Mouse (Mus musculus): ENCODE measurements around the gene Usp47.
"Not testable (repeated sequence)": the region's sequence is repeated elsewhere in the genome, so short reads cannot be mapped to it uniquely, and the experiment has no call there.

GRCm38 (mm10) chr7:112094923-112095322, 71.6 kb downstream of the Usp47 start:
- TF ChIP-seq CTCF (IDR thresholded peaks at IDR 0.05 in 2 of 3, conservative IDR thresholded peaks at IDR 0.05 in 1 of 3; ENCODE audit: control insufficient read depth in 1 of 3, insufficient read depth in 1 of 3, low read depth in 2 of 3, low read length in 3 of 3, poor library complexity in 1 of 3, severe bottlenecking in 1 of 3); HCFC1 (IDR thresholded peaks at IDR 0.05; ENCODE audit: low read depth, low read length); NRF1 (IDR thresholded peaks at IDR 0.05; ENCODE audit: insufficient read depth, low read depth, low read length, poor library complexity, severe bottlenecking); POLR2AphosphoS2 (IDR thresholded peaks at IDR 0.05; ENCODE audit: low read length); MEF2A (IDR thresholded peaks at IDR 0.05; ENCODE audit: extremely low read depth, insufficient replicate concordance, low read depth, low read length, poor library complexity, severe bottlenecking); CHD2 (IDR thresholded peaks at IDR 0.05; ENCODE audit: low read length); POLR2A (IDR thresholded peaks at IDR 0.05; ENCODE audit: control insufficient read depth in 1 of 2, insufficient read depth in 1 of 2, low read depth in 1 of 2, low read length in 2 of 2, poor library complexity in 1 of 2); MAZ (IDR thresholded peaks at IDR 0.05; ENCODE audit: low read depth, low read length): not testable (repeated sequence)
- TF ChIP-seq EP300 (IDR thresholded peaks at IDR 0.05; ENCODE audit: low read depth in 1 of 2, low read length in 2 of 2) (peak; percentile 68 to 75), USF1 (IDR thresholded peaks at IDR 0.05; ENCODE audit: low read depth, low read length) (0 out of 2 replicates have a peak, but pooled peaks have one; percentile 11), BHLHE40 (IDR thresholded peaks at IDR 0.05; ENCODE audit: borderline replicate concordance, low read depth, low read length) (peak; percentile 68; the same call in 1 of the 2 replicates)

Data from MEL (cell line).